Mouse (Mus musculus) heart, embryonic 14.5 days (tissue): ENCODE results near the gene Gm5478. TPM values are rescaled to one million over a fixed set of nuclear protein-coding genes. Genes with fewer than 3 reads are reported as not detected.

Source experiments
- ATAC-seq: fragments of 200-750 bp; cut with Nextera tagmentation; 2 replicates; pipeline ENCODE4 v1.8.0; 2017; ENCODE audit warnings: low read depth, moderate TSS enrichment; ENCODE audit not compliant: insufficient number of reproducible peaks, insufficient read depth, low FRiP score
- H3K27ac ChIP-seq, 2 experiments: fragments of 200-500 bp in 1 of 2; fragments of 300-500 bp in 1 of 2; sonication (generic) in 1 of 2; replicated peaks in 1 of 2; 2 replicates each; pipeline ENCODE4 v1.5.1; 2012 to 2014; ENCODE audit warnings: low read depth in 2 of 2, low read length in 2 of 2, control low read depth in 1 of 2, mild to moderate bottlenecking in 1 of 2, mixed read lengths in 1 of 2; ENCODE audit not compliant: control insufficient read depth in 1 of 2, insufficient read depth in 1 of 2
- H3K27me3 ChIP-seq: fragments of 300-500 bp; sonication (generic); 2 replicates; pipeline ENCODE4 v1.6.1; 2014; ENCODE audit warnings: mild to moderate bottlenecking, low read length, control low read depth; ENCODE audit not compliant: control insufficient read depth, insufficient read depth
- H3K36me3 ChIP-seq: fragments of 300-500 bp; sonication (generic); 2 replicates; pipeline ENCODE4 v1.6.1; 2014; ENCODE audit warnings: mild to moderate bottlenecking, control low read depth, low read length, mixed read lengths; ENCODE audit not compliant: control insufficient read depth, insufficient read depth
- H3K4me1 ChIP-seq, 2 experiments: fragments of 200-500 bp in 1 of 2; fragments of 300-500 bp in 1 of 2; sonication (generic) in 1 of 2; 2 replicates each; pipeline ENCODE4 v1.6.1; 2012 to 2014; ENCODE audit warnings: low read length in 2 of 2, control low read depth in 1 of 2, mixed read lengths in 1 of 2; ENCODE audit not compliant: control insufficient read depth in 2 of 2, insufficient read depth in 2 of 2
- H3K4me2 ChIP-seq: fragments of 300-500 bp; sonication (generic); 2 replicates; pipeline ENCODE4 v1.6.1; 2014; ENCODE audit warnings: mild to moderate bottlenecking, low read length
- H3K4me3 ChIP-seq, 2 experiments: fragments of 200-500 bp in 1 of 2; fragments of 300-500 bp in 1 of 2; sonication (generic) in 1 of 2; 2 replicates each; pipeline ENCODE4 v1.5.1; 2012 to 2014; ENCODE audit warnings: low read length in 2 of 2, mild to moderate bottlenecking in 2 of 2, control low read depth in 1 of 2, low read depth in 1 of 2, moderate library complexity in 1 of 2; ENCODE audit not compliant: control insufficient read depth in 1 of 2, insufficient read depth in 1 of 2
- H3K9ac ChIP-seq: fragments of 300-500 bp; sonication (generic); 2 replicates; pipeline ENCODE4 v1.6.1; 2014; ENCODE audit warnings: mild to moderate bottlenecking, low read length
- H3K9me3 ChIP-seq: fragments of 300-500 bp; sonication (generic); 2 replicates; pipeline ENCODE4 v1.6.1; 2016; ENCODE audit warnings: low read length, control low read depth; ENCODE audit not compliant: control insufficient read depth
- WGBS: fragments of 180-500 bp; shearing (Covaris S2); extraction: QIAGEN DNeasy Blood & Tissue Kit; methylation state at CpG from one replicate; pipeline ENCODE4 v1.1.7; 2014; 5-methylcytosine and 5-hydroxymethylcytosine counted together
- microRNA-seq: library from miRNA; unstranded; fragments of <30 nt; microRNA quantifications from one replicate; pipeline ENCODE4, GENCODE M21; 2016
- polyA plus RNA-seq: library from polyadenylated mRNA; unstranded; fragments of >200 nt; fragmentation: Nextera tagmentation; extraction: Ambion mirVana; gene quantifications from 2 replicates; pipeline ENCODE4 v1.2.1, GENCODE M21; 2014

Gene Gm5478
- polyA plus RNA-seq, 1 experiment from 2014 or later: not detected

- ATAC-seq: no peak
- H3K27ac ChIP-seq: no peak overlapping the region
- no peaks in the 10 kb centered on the region for H3K9me3 ChIP-seq
- no peaks in the 10 kb centered on the region for H3K4me1 ChIP-seq
- WGBS: 59% methylated on average over 6 of the region's 6 CpGs
- H3K4me3 ChIP-seq: no peak overlapping the region
- no peak overlapping the region for H3K9ac ChIP-seq
- no peaks in the 10 kb centered on the region for H3K36me3 ChIP-seq
- no peaks in the 10 kb centered on the region for H3K27me3 ChIP-seq
- no peak overlapping the region for H3K4me2 ChIP-seq
Measured at GRCm38 (mm10) chr15:101599123-101599522, 48.1 kb downstream of the Gm5478 start.

Small RNAs within 50 kb of the gene (microRNA-seq; reads per million reads assigned to microRNA genes)
- gene Gm44342 (not detected), gene Gm44383 (not detected), gene Gm44479 (not detected)

Other genes with a start within 250 kb of the Gm5478 start
- 10.0 and 13.7 TPM in 2 replicates for gene Krt7, start 236.3 kb downstream of the Gm5478 start, polyA plus RNA-seq
- not detected in 2 replicates for gene Krt87, start 208.6 kb downstream of the Gm5478 start, polyA plus RNA-seq
- not detected in 2 replicates for gene Krt88, start 199.6 kb downstream of the Gm5478 start, polyA plus RNA-seq
- not detected in 2 replicates for gene Krt81, start 183.6 kb downstream of the Gm5478 start, polyA plus RNA-seq
- gene Krt86, start 173.9 kb downstream of the Gm5478 start, polyA plus RNA-seq: not detected in 2 replicates
- gene Krt83, start 155.9 kb downstream of the Gm5478 start, polyA plus RNA-seq: not detected in 2 replicates
- not detected in 2 replicates for gene Gm49425, start 130.1 kb downstream of the Gm5478 start, polyA plus RNA-seq
- gene Krt84, start 114.6 kb downstream of the Gm5478 start, polyA plus RNA-seq: not detected in 2 replicates
- not detected in 2 replicates for gene Krt82, start 96.7 kb downstream of the Gm5478 start, polyA plus RNA-seq
- gene Krt90, start 84.4 kb downstream of the Gm5478 start, polyA plus RNA-seq: not detected in 2 replicates
- gene Krt75, start 73.5 kb downstream of the Gm5478 start, polyA plus RNA-seq: 0.05 TPM in 1 of 2 replicates, not detected in the other
- not detected in 2 replicates for gene Gm5414, start 19.2 kb downstream of the Gm5478 start, polyA plus RNA-seq
- gene Krt6b, start 32.9 kb upstream of the Gm5478 start, polyA plus RNA-seq: not detected in 2 replicates
- not detected in 2 replicates for gene Krt6a, start 46.9 kb upstream of the Gm5478 start, polyA plus RNA-seq
- not detected in 2 replicates for gene Krt5, start 65.5 kb upstream of the Gm5478 start, polyA plus RNA-seq
- not detected in 2 replicates for gene Krt71, start 95.7 kb upstream of the Gm5478 start, polyA plus RNA-seq
- gene Krt72, start 139.1 kb upstream of the Gm5478 start, polyA plus RNA-seq: not detected in 2 replicates
- not detected in 2 replicates for gene Krt73, start 155.0 kb upstream of the Gm5478 start, polyA plus RNA-seq
- not detected in 2 replicates for gene Krt2, start 170.8 kb upstream of the Gm5478 start, polyA plus RNA-seq
- 0.31 and 0.55 TPM in 2 replicates for gene Krt1, start 203.4 kb upstream of the Gm5478 start, polyA plus RNA-seq
- not detected in 2 replicates for gene Krt77, start 222.3 kb upstream of the Gm5478 start, polyA plus RNA-seq
- gene Krt76, start 245.5 kb upstream of the Gm5478 start, polyA plus RNA-seq: not detected in 2 replicates